Mouse (Mus musculus) ES-E14 (cell line): Measurements from ENCODE around the gene E130208F15Rik. TPM values are rescaled to one million over a fixed set of nuclear protein-coding genes. Genes with fewer than 3 reads are reported as not detected.

ENCODE experiments used
- DNase-seq: peaks from one replicate; pipeline ENCODE4 v3.0.0-alpha.2; 2013; ENCODE audit warnings: low read depth, low spot score
- H3K27ac ChIP-seq: 2 replicates; pipeline ENCODE4 v1.5.1; 2012; ENCODE audit warnings: low read depth, mild to moderate bottlenecking, low read length, moderate library complexity, mixed read lengths; ENCODE audit not compliant: poor library complexity, insufficient read depth, severe bottlenecking
- H3K36me3 ChIP-seq: 2 replicates; pipeline ENCODE4 v1.6.1; 2012; ENCODE audit warnings: mild to moderate bottlenecking, low read length, moderate library complexity, mixed read lengths; ENCODE audit not compliant: control insufficient read depth, poor library complexity, insufficient read depth, severe bottlenecking
- H3K4me1 ChIP-seq, 2 experiments: fragments of 150-350 bp in 1 of 2; sonication (generic) in 1 of 2; 2 replicates each; pipeline ENCODE4 v1.6.1; 2012; ENCODE audit warnings: low read length in 2 of 2, mild to moderate bottlenecking in 1 of 2, mixed read lengths in 1 of 2; ENCODE audit not compliant: control insufficient read depth in 2 of 2, insufficient read depth in 2 of 2, poor library complexity in 1 of 2
- H3K4me3 ChIP-seq, 2 experiments: fragments of 150-350 bp in 1 of 2; sonication (generic) in 1 of 2; 2 replicates each; pipeline ENCODE4 v1.5.1; 2012; ENCODE audit warnings: low read length in 2 of 2, low read depth in 1 of 2, mild to moderate bottlenecking in 1 of 2, mixed read lengths in 1 of 2; ENCODE audit not compliant: insufficient read depth in 1 of 2, poor library complexity in 1 of 2, severe bottlenecking in 1 of 2
- H3K9ac ChIP-seq: 2 replicates; pipeline ENCODE4 v1.6.1; 2012; ENCODE audit warnings: low read depth, mild to moderate bottlenecking, low read length, mixed read lengths; ENCODE audit not compliant: poor library complexity, insufficient read depth, severe bottlenecking
- H3K9me3 ChIP-seq: fragments of 150-350 bp; sonication (generic); 2 replicates; pipeline ENCODE4 v1.6.1; 2012; ENCODE audit warnings: low read depth, mild to moderate bottlenecking, low read length; ENCODE audit not compliant: control insufficient read depth, insufficient read depth
- CHD2 ChIP-seq: IDR thresholded peaks from 2 replicates; pipeline ENCODE4 v1.6.1; 2014; ENCODE audit warnings: mild to moderate bottlenecking, low read depth, low read length, inconsistent platforms
- HCFC1 ChIP-seq: IDR thresholded peaks from 2 replicates; pipeline ENCODE4 v1.6.1; 2012; ENCODE audit warnings: low read length, inconsistent platforms, borderline replicate concordance; ENCODE audit not compliant: insufficient read depth
- MAFK ChIP-seq: IDR thresholded peaks from 2 replicates; pipeline ENCODE4 v1.6.1; 2014; ENCODE audit warnings: mild to moderate bottlenecking, low read depth, low read length, inconsistent platforms; ENCODE audit not compliant: insufficient read depth
- ZC3H11A ChIP-seq: IDR thresholded peaks from 2 replicates; pipeline ENCODE4 v1.6.1; 2012; ENCODE audit warnings: low read depth, mild to moderate bottlenecking, inconsistent platforms, low read length, borderline replicate concordance
- ZNF384 ChIP-seq: IDR thresholded peaks from 2 replicates; pipeline ENCODE4 v1.6.1; 2012; ENCODE audit warnings: low read depth, low read length, inconsistent platforms
- in situ Hi-C, 2 experiments: fragments of 600-800 bp; cut with MboI; formaldehyde crosslinking; loops; one replicate each; pipeline ENCODE4 v1.15.1; 2025; ENCODE audit warnings: low sequenced_read_pairs in 2 of 2, inconsistent platforms in 1 of 2; ENCODE audit not compliant: unreplicated experiment in 2 of 2
- total RNA-seq: library from RNA; depleted of rRNA; stranded (reverse); fragments of 300-350 nt; gene quantifications from 2 replicates; pipeline ENCODE4 v1.2.3, GENCODE M21; 2012

The E130208F15Rik gene
- total RNA-seq, 1 experiment = 1.9 TPM

- Histone ChIP-seq H3K9me3 (no peaks in the 10 kb centered on the region), H3K36me3 (peaks cover 3% of the 10 kb centered on the region; the same call in 1 of the 2 replicates), H3K4me1 (no peaks in the 10 kb centered on the region), H3K27ac (no peak overlapping the region), H3K9ac (no peak overlapping the region), H3K4me3 (peak overlapping the region in 1 of 2 experiments; percentile 53; a peak in 1 of 4 replicates)
- in situ Hi-C loops = no loop called here
- no peak for TF ChIP-seq ZC3H11A
- TF ChIP-seq HCFC1 = no peak
- TF ChIP-seq CHD2 = no peak
- no peak for TF ChIP-seq MAFK
- TF ChIP-seq ZNF384 = no peak
- no peak for DNase-seq
Observed at GRCm38 (mm10) chr7:30297266-30297665, 24.3 kb upstream of the E130208F15Rik start.

- Histone ChIP-seq H3K36me3 (peaks cover 6% of the 10 kb centered on the region; the same call in 1 of the 2 replicates), H3K9ac (no peak overlapping the region), H3K4me3 (no peak overlapping the region), H3K4me1 (no peaks in the 10 kb centered on the region), H3K9me3 (no peaks in the 10 kb centered on the region), H3K27ac (no peak overlapping the region)
- DNase-seq = no peak
- TF ChIP-seq CHD2 = no peak
- no peak for TF ChIP-seq ZNF384
- TF ChIP-seq ZC3H11A = no peak
- no peak for TF ChIP-seq MAFK
- in situ Hi-C loops = no loop called here
Observed at GRCm38 (mm10) chr7:30300914-30301313, 20.6 kb upstream of the E130208F15Rik start.

- in situ Hi-C loops = no loop called here
- no peak for DNase-seq
- Histone ChIP-seq H3K27ac (no peak overlapping the region), H3K4me3 (no peak overlapping the region), H3K9ac (no peak overlapping the region), H3K36me3 (peaks cover 6% of the 10 kb centered on the region; the same call in 1 of the 2 replicates), H3K9me3 (no peaks in the 10 kb centered on the region), H3K4me1 (peaks cover 8 to 9% of the 10 kb centered on the region in 2 experiments; a peak in 3 of 4 replicates)
- TF ChIP-seq HCFC1 (no peak), ZC3H11A (no peak), MAFK (no peak), CHD2 (no peak), ZNF384 (no peak)
Observed at GRCm38 (mm10) chr7:30306083-30306779, 15.3 kb upstream of the E130208F15Rik start.

- Histone ChIP-seq H3K27ac (no peak within 1 kb of the TSS), H3K9me3 (no peaks in the 10 kb centered on the region), H3K36me3 (peaks cover 2% of the 10 kb centered on the region; the same call in 1 of the 2 replicates), H3K4me1 (peaks cover 8 to 9% of the 10 kb centered on the region in 2 experiments; a peak in 3 of 4 replicates), H3K4me3 (peak within 1 kb of the TSS; percentile 69 to 91), H3K9ac (peak within 1 kb of the TSS; percentile 58)
- in situ Hi-C loops = no loop called here
- TF ChIP-seq ZC3H11A = no peak
- no peak for TF ChIP-seq ZNF384
- TF ChIP-seq CHD2 = no peak; the same call in 1 of the 2 replicates
- no peak for TF ChIP-seq MAFK
- TF ChIP-seq HCFC1 = no peak
- DNase-seq = peak; percentile 92
Observed at GRCm38 (mm10) chr7:30308076-30309005, 13.2 kb upstream of the E130208F15Rik start, which contains the start of gene Alkbh6. Gene Alkbh6 (plus strand): TSS chr7:30308717.
